Mouse (Mus musculus): ENCODE measurements around the gene Sp7. TPM values are rescaled to one million over a fixed set of nuclear protein-coding genes. Genes with fewer than 3 reads are reported as not detected.

The Sp7 gene
- polyA plus RNA-seq, 1 experiment from 2014 or later = 0.40 TPM

- Histone ChIP-seq H3K4me3 (ENCODE audit: low read depth, low read length) (no peak overlapping the region), H3K27ac (replicated peaks) (no peak overlapping the region), H3K36me3 (ENCODE audit: control insufficient read depth, insufficient read depth, low read length) (no peaks in the 10 kb centered on the region), H3K9me3 (ENCODE audit: control insufficient read depth, low read length) (no peaks in the 10 kb centered on the region), H3K27me3 (ENCODE audit: control insufficient read depth, insufficient read depth, low read length) (no peaks in the 10 kb centered on the region), H3K4me2 (replicated peaks; ENCODE audit: low read depth) (no peak overlapping the region; the same call in 1 of the 2 replicates), H3K4me1 (replicated peaks; ENCODE audit: control insufficient read depth, insufficient read depth) (0 out of 2 replicates have a peak, but pooled peaks cover 3% of the 10 kb centered on the region), H3K9ac (ENCODE audit: low read length) (no peak overlapping the region)
- no peak for DNase-seq (ENCODE audit: low spot score)
- TF ChIP-seq CTCF (IDR thresholded peaks at IDR 0.05; ENCODE audit: low read depth) (no peak), EP300 (optimal IDR thresholded peaks at IDR 0.05) (no peak)
- ATAC-seq (ENCODE audit: low FRiP score, low TSS enrichment) = no peak
- WGBS = 66% methylated on average over 16 of the region's 16 CpGs
Measured at GRCm38 (mm10) chr15:102356501-102357325, 10.3 kb downstream of the Sp7 start.

- Histone ChIP-seq H3K36me3 (ENCODE audit: control insufficient read depth, insufficient read depth, low read length) (no peaks in the 10 kb centered on the region), H3K9ac (ENCODE audit: low read length) (peak overlapping the region; percentile 73), H3K27ac (replicated peaks) (peak overlapping the region; percentile 73), H3K4me2 (replicated peaks; ENCODE audit: low read depth) (peak overlapping the region; percentile 88), H3K9me3 (ENCODE audit: control insufficient read depth, low read length) (no peaks in the 10 kb centered on the region), H3K4me3 (ENCODE audit: low read depth, low read length) (peak overlapping the region; percentile 48), H3K27me3 (ENCODE audit: control insufficient read depth, insufficient read depth, low read length) (no peaks in the 10 kb centered on the region), H3K4me1 (replicated peaks; ENCODE audit: control insufficient read depth, insufficient read depth) (peaks cover 3% of the 10 kb centered on the region; the same call in 1 of the 2 replicates)
- WGBS = 11% methylated on average over 38 of the region's 38 CpGs
- ATAC-seq (ENCODE audit: low FRiP score, low TSS enrichment) = peak; percentile 55
- peak; percentile 51 for DNase-seq (ENCODE audit: low spot score)
- no peak for TF ChIP-seq CTCF (IDR thresholded peaks at IDR 0.05; ENCODE audit: low read depth)
Measured at GRCm38 (mm10) chr15:102355871-102356441, 11.0 kb downstream of the Sp7 start.

DNA sequence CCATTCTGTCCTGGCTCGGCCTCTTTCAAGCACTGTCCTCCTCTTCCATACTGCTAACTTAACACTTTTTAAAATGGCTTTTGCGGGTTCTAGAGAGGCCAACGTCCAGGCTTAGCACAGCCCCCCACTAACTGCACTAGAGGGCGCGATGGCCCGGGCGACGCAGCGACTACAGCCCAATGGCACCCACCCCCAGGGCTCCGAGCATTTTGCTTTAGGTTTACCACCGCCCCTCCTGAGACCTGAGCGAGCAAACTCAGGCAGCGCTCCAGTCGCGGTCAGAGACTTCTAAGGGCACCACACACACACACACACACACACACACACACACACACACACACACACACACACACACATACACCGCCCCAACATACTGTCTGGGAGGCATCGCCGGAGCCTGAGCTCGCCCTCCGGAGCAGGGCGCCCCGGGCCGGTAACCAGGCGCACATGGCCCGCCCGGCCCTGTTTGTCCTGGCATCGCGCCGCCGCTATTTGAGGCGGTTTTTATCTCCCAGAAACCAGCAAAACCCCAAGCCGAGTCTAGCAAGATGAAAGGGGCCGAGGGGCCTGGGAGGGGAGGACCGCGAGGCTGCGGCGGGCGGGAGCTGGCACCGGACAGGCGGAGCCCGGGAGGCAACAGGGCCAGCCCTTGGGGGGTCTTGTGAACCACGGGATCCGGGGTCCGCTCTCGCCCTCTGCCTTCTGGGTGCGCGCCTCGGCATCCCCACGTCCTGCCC lies 11.7 kb downstream of the Sp7 start:
- H3K4me3 ChIP-seq (ENCODE audit: low read depth, low read length) = peak overlapping the region; percentile 48
- DNase-seq (ENCODE audit: low spot score) = peak; percentile 78
- 1% methylated on average over 45 of the region's 49 CpGs for WGBS
- H3K36me3 ChIP-seq (ENCODE audit: control insufficient read depth, insufficient read depth, low read length) = no peaks in the 10 kb centered on the region
- no peak for TF ChIP-seq EP300 (optimal IDR thresholded peaks at IDR 0.05)
- TF ChIP-seq CTCF (IDR thresholded peaks at IDR 0.05; ENCODE audit: low read depth) = peak; percentile 60
- no peaks in the 10 kb centered on the region for H3K9me3 ChIP-seq (ENCODE audit: control insufficient read depth, low read length)
- H3K4me2 ChIP-seq (replicated peaks; ENCODE audit: low read depth) = peak overlapping the region; percentile 88
- ATAC-seq (ENCODE audit: low FRiP score, low TSS enrichment) = peak; percentile 55
- peak overlapping the region; percentile 73 for H3K9ac ChIP-seq (ENCODE audit: low read length)
- no peaks in the 10 kb centered on the region for H3K27me3 ChIP-seq (ENCODE audit: control insufficient read depth, insufficient read depth, low read length)
- H3K4me1 ChIP-seq (replicated peaks; ENCODE audit: control insufficient read depth, insufficient read depth) = peaks cover 3% of the 10 kb centered on the region; the same call in 1 of the 2 replicates
- peak overlapping the region; percentile 73 for H3K27ac ChIP-seq (replicated peaks)

- ATAC-seq (ENCODE audit: low FRiP score, low TSS enrichment) (no peak), DNase-seq (ENCODE audit: low spot score) (no peak)
- no peaks in the 10 kb centered on the region for H3K9me3 ChIP-seq (ENCODE audit: control insufficient read depth, low read length)
- no peak overlapping the region for H3K27ac ChIP-seq (replicated peaks)
- no peak overlapping the region for H3K9ac ChIP-seq (ENCODE audit: low read length)
- H3K4me1 ChIP-seq (replicated peaks; ENCODE audit: control insufficient read depth, insufficient read depth) = peaks cover 3% of the 10 kb centered on the region; the same call in 1 of the 2 replicates
- no peaks in the 10 kb centered on the region for H3K27me3 ChIP-seq (ENCODE audit: control insufficient read depth, insufficient read depth, low read length)
- TF ChIP-seq EP300 (optimal IDR thresholded peaks at IDR 0.05) (no peak), CTCF (IDR thresholded peaks at IDR 0.05; ENCODE audit: low read depth) (peak; percentile 43)
- no peak overlapping the region for H3K4me3 ChIP-seq (ENCODE audit: low read depth, low read length)
- 77% methylated on average over 2 of the region's 2 CpGs for WGBS
- no peaks in the 10 kb centered on the region for H3K36me3 ChIP-seq (ENCODE audit: control insufficient read depth, insufficient read depth, low read length)
- no peak overlapping the region for H3K4me2 ChIP-seq (replicated peaks; ENCODE audit: low read depth)
Measured at GRCm38 (mm10) chr15:102353986-102354385, 13.0 kb downstream of the Sp7 start.

- Histone ChIP-seq H3K4me2 (replicated peaks; ENCODE audit: low read depth) (no peak overlapping the region), H3K36me3 (ENCODE audit: control insufficient read depth, insufficient read depth, low read length) (no peaks in the 10 kb centered on the region), H3K4me1 (replicated peaks; ENCODE audit: control insufficient read depth, insufficient read depth) (no peaks in the 10 kb centered on the region; the same call in 1 of the 2 replicates), H3K27me3 (ENCODE audit: control insufficient read depth, insufficient read depth, low read length) (no peaks in the 10 kb centered on the region), H3K9me3 (ENCODE audit: control insufficient read depth, low read length) (no peaks in the 10 kb centered on the region), H3K4me3 (ENCODE audit: low read depth, low read length) (no peak overlapping the region), H3K9ac (ENCODE audit: low read length) (no peak overlapping the region), H3K27ac (replicated peaks) (no peak overlapping the region)
- no peak for ATAC-seq (ENCODE audit: low FRiP score, low TSS enrichment)
- no peak for DNase-seq (ENCODE audit: low spot score)
- TF ChIP-seq EP300 (optimal IDR thresholded peaks at IDR 0.05) (no peak), CTCF (IDR thresholded peaks at IDR 0.05; ENCODE audit: low read depth) (peak; percentile 59)
- 56% methylated on average over 2 of the region's 2 CpGs for WGBS
Measured at GRCm38 (mm10) chr15:102352177-102352576, 14.8 kb downstream of the Sp7 start.
